Mouse (Mus musculus): ENCODE measurements around the gene Fam160a1.

GRCm38 (mm10) chr3:85645517-85646004 lies 171.5 kb downstream of the Fam160a1 start:
- TF ChIP-seq CTCF (conservative IDR thresholded peaks at IDR 0.05; ENCODE audit: low read length) (no peak), NANOG (IDR thresholded peaks at IDR 0.05; ENCODE audit: borderline replicate concordance, low read length) (no peak), POU5F1 (IDR thresholded peaks at IDR 0.05; ENCODE audit: borderline replicate concordance, low read length) (no peak)
